Mouse (Mus musculus) olfactory bulb, adult 2 months (tissue): ENCODE results near the gene Hoxb6. TPM values are rescaled to one million over a fixed set of nuclear protein-coding genes. Genes with fewer than 3 reads are reported as not detected.

ENCODE experiments used
- H3K27ac ChIP-seq: fragments of 200-500 bp; 2 replicates; pipeline ENCODE4 v1.5.1; 2012; ENCODE audit warnings: low read depth, low read length; ENCODE audit not compliant: insufficient read depth
- H3K4me1 ChIP-seq: fragments of 200-500 bp; 2 replicates; pipeline ENCODE4 v1.6.1; 2012; ENCODE audit warnings: low read length; ENCODE audit not compliant: control insufficient read depth, insufficient read depth
- H3K4me3 ChIP-seq: fragments of 200-500 bp; 2 replicates; pipeline ENCODE4 v1.5.1; 2012; ENCODE audit warnings: mild to moderate bottlenecking, low read depth, low read length, moderate library complexity; ENCODE audit not compliant: insufficient read depth
- CTCF ChIP-seq: fragments of 200-500 bp; IDR thresholded peaks from 2 replicates; pipeline ENCODE4 v1.5.1; 2012; ENCODE audit warnings: low read depth, mild to moderate bottlenecking, low read length, moderate library complexity; ENCODE audit not compliant: insufficient read depth
- POLR2A ChIP-seq: fragments of 200-500 bp; IDR thresholded peaks from 2 replicates; pipeline ENCODE4 v1.6.1; 2012; ENCODE audit warnings: mild to moderate bottlenecking, low read depth, low read length, moderate library complexity; ENCODE audit not compliant: insufficient read depth
- WGBS: fragments of 180-500 bp; shearing (Covaris S2); methylation state at CpG from one replicate; pipeline ENCODE4 v1.1.7; 2018; 5-methylcytosine and 5-hydroxymethylcytosine counted together
- polyA plus RNA-seq: library from polyadenylated mRNA; stranded (reverse); fragments of >200 nt; gene quantifications from 2 replicates; pipeline ENCODE4 v1.2.4, GENCODE M21; 2012; ENCODE audit warnings: low replicate concordance; ENCODE audit not compliant: missing spikeins, insufficient read depth, insufficient read length

Gene Hoxb6
- polyA plus RNA-seq, 1 experiment, result not detected

GRCm38 (mm10) chr11:96318368-96319070, 26.2 kb downstream of the Hoxb6 start:
- 1% methylated on average over 43 of the region's 45 CpGs for WGBS
- no peak overlapping the region for H3K4me3 ChIP-seq
- no peak overlapping the region for H3K27ac ChIP-seq
- TF ChIP-seq CTCF (no peak), POLR2A (no peak)
- H3K4me1 ChIP-seq, result no peaks in the 10 kb centered on the region

DNA sequence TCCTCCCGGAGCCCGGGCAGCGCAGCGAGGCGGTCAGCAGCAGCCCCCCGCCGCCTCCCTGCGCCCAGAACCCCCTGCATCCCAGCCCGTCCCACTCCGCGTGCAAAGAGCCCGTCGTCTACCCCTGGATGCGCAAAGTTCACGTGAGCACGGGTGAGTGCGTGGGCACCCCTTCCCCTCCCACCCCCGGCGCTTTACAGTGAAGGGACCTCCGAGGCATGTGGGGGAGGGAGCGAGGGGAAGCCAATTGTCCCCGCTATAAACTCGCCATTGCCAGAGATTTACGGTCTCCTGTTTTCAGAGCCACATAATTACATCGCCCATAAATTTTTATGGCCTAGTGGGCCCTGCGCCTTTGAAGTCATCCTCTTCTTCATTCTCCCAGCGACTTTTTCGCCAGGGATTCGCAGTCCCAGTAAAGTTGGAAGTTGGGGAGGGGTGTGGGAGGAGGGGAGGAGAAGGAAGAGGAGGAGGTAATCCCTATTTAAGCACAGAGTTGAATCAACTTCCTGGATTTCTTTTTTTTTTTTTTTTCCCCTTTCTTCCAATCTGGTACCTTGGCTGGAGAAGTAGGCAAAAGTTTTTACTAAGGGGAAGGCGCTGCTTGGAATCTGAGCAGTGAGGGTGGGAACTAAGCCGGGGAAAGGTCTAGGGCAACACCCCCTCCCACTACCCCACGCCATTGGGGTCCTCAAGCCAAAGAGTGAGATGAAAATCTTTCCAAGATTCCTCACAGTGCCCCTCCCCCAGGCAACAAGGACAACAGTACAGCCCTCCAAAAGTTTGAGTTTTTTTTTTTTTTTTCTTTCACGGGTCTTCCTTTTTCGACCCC, 27.0 kb downstream of the Hoxb6 start:
- no peak overlapping the region for H3K4me3 ChIP-seq
- H3K27ac ChIP-seq, result no peak overlapping the region
- 2% methylated on average over 34 of the region's 34 CpGs for WGBS
- no peaks in the 10 kb centered on the region for H3K4me1 ChIP-seq
- no peak for TF ChIP-seq POLR2A
- no peak for TF ChIP-seq CTCF

DNA sequence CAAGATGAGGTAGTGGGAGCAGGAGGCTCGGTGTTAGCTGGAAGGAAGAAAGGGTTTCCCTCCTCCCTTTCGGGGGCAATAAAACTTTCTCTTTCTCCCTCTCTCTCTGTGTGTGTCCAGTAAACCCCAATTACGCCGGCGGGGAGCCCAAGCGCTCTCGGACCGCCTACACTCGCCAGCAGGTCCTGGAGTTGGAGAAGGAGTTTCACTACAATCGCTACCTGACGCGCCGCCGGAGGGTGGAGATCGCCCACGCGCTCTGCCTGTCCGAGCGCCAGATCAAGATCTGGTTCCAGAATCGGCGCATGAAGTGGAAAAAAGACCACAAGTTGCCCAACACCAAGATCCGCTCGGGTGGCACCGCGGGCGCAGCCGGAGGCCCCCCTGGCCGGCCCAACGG, 27.6 kb downstream of the Hoxb6 start:
- no peaks in the 10 kb centered on the region for H3K4me1 ChIP-seq
- 2% methylated on average over 29 of the region's 29 CpGs for WGBS
- no peak overlapping the region for H3K27ac ChIP-seq
- H3K4me3 ChIP-seq, result no peak overlapping the region
- TF ChIP-seq CTCF (no peak), POLR2A (no peak)

GRCm38 (mm10) chr11:96320688-96321087, 28.4 kb downstream of the Hoxb6 start:
- Histone ChIP-seq H3K4me3 (no peak overlapping the region), H3K4me1 (no peaks in the 10 kb centered on the region), H3K27ac (no peak overlapping the region)
- 2% methylated on average over 17 of the region's 17 CpGs for WGBS
- TF ChIP-seq POLR2A, result no peak
- TF ChIP-seq CTCF, result no peak

GRCm38 (mm10) chr11:96321846-96322245, 29.6 kb downstream of the Hoxb6 start:
- TF ChIP-seq POLR2A (no peak), CTCF (no peak)
- WGBS, result 9% methylated on average over 5 of the region's 5 CpGs
- no peak overlapping the region for H3K4me3 ChIP-seq
- no peak overlapping the region for H3K27ac ChIP-seq
- no peaks in the 10 kb centered on the region for H3K4me1 ChIP-seq

DNA sequence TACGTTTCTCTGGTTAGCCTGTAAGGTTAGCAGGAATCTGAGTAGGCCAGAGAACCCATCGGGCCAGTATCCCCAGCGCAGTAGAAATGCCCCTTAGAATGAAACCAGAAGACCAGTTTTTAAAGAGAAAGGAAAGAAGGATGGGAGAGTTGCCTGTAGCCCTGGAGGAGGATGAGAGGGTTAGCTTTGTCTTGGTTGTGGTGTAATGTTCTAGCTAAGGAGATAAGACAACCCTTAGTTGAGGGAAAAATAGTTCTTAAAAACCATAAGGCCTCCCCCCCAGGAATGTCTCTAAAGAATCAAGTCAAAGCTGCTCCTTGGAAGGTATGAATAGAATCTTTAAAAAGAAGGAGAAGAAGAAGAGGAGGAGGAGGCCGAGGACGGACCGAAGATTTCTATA, 30.5 kb downstream of the Hoxb6 start:
- Histone ChIP-seq H3K4me1 (no peaks in the 10 kb centered on the region), H3K4me3 (no peak overlapping the region), H3K27ac (no peak overlapping the region)
- no peak for TF ChIP-seq POLR2A
- WGBS, result 6% methylated on average over 6 of the region's 6 CpGs

GRCm38 (mm10) chr11:96323154-96323553, 30.9 kb downstream of the Hoxb6 start, which contains the start of gene Hoxb3:
Hoxb3 (plus strand) TSS chr11:96323326.
- Histone ChIP-seq H3K27ac (no peak within 1 kb of the TSS), H3K4me3 (no peak within 1 kb of the TSS), H3K4me1 (no peaks in the 10 kb centered on the region)
- 7% methylated on average over 10 of the region's 10 CpGs for WGBS
- TF ChIP-seq POLR2A, result no peak
- no peak for TF ChIP-seq CTCF

DNA sequence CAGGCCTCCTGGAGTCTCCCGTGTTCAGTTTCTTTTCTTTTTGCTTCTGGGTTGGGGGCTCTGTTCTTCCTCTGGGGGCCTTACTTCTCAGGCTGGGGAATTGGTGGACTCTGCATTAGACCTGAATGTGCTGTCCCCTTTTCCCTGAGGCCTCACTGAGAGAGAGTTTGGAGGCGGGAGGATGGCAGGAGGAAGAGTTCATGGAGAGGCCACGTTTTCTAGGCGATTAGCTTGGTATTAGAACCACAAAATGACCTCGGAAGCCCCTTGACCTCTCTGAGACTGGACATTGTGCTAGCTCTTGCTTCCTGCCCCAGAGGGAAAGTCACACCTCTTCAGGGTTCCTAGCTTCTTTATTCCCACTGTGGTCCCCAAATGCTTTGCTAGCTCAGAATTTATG, 31.8 kb downstream of the Hoxb6 start:
- TF ChIP-seq CTCF (no peak), POLR2A (no peak)
- 2% methylated on average over 5 of the region's 5 CpGs for WGBS
- Histone ChIP-seq H3K27ac (no peak overlapping the region), H3K4me1 (no peaks in the 10 kb centered on the region), H3K4me3 (no peak overlapping the region)

DNA sequence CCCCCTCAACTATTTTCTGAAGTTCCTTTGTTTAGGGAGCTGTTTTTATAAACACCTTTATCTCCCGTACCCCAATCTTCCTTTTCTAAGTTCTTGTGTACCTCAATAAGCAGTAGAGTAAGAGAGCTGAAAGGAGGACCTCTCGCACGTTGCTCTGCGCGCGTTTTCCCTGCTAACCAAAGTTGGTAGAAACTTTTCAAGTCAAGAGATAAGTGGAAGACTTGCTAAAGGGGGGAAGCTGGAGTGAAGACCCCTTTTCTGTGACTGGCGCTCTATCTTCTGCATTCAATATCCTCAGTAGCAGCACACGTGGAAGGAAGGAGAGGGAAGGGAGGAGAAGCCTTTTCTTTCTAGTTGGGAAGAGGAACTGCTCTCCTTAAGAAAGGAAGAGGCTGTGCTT, 32.7 kb downstream of the Hoxb6 start:
- H3K4me1 ChIP-seq, result no peaks in the 10 kb centered on the region
- no peak overlapping the region for H3K4me3 ChIP-seq
- 5% methylated on average over 8 of the region's 8 CpGs for WGBS
- TF ChIP-seq CTCF (no peak), POLR2A (no peak)
- H3K27ac ChIP-seq, result no peak overlapping the region
